Mouse (Mus musculus) limb, embryonic 14.5 days (tissue): ENCODE results near the gene Kcnk1. TPM values are rescaled to one million over a fixed set of nuclear protein-coding genes. Genes with fewer than 3 reads are reported as not detected.

Source experiments
- ATAC-seq: fragments of 200-750 bp; cut with Nextera tagmentation; 2 replicates; pipeline ENCODE4 v1.8.0; 2017; ENCODE audit warnings: low read depth, moderate number of reproducible peaks, moderate TSS enrichment; ENCODE audit not compliant: low FRiP score
- DNase-seq: peaks from one replicate; pipeline ENCODE4 v3.0.0-alpha.2; 2015; ENCODE audit warnings: low spot score
- H3K27ac ChIP-seq: fragments of 300-500 bp; sonication (generic); replicated peaks from 2 replicates; pipeline ENCODE4 v1.5.1; 2014; ENCODE audit warnings: low read depth, mild to moderate bottlenecking, low read length, moderate library complexity, mixed read lengths
- H3K27me3 ChIP-seq: fragments of 300-500 bp; sonication (generic); 2 replicates; pipeline ENCODE4 v1.6.1; 2014; ENCODE audit warnings: low read length, mixed read lengths; ENCODE audit not compliant: control insufficient read depth, insufficient read depth
- H3K36me3 ChIP-seq: fragments of 300-500 bp; sonication (generic); 2 replicates; pipeline ENCODE4 v1.6.1; 2014; ENCODE audit warnings: mild to moderate bottlenecking, low read length, moderate library complexity, mixed read lengths; ENCODE audit not compliant: control insufficient read depth, insufficient read depth
- H3K4me1 ChIP-seq: fragments of 300-500 bp; sonication (generic); 2 replicates; pipeline ENCODE4 v1.6.1; 2014; ENCODE audit warnings: antibody characterized with exemption, low read length, mixed read lengths; ENCODE audit not compliant: control insufficient read depth, insufficient read depth
- H3K4me2 ChIP-seq: fragments of 300-500 bp; sonication (generic); replicated peaks from 2 replicates; pipeline ENCODE4 v1.6.1; 2014; ENCODE audit warnings: low read depth, mild to moderate bottlenecking, low read length, moderate library complexity; ENCODE audit not compliant: severe bottlenecking
- H3K4me3 ChIP-seq: fragments of 300-500 bp; sonication (generic); replicated peaks from 2 replicates; pipeline ENCODE4 v1.5.1; 2014; ENCODE audit warnings: low read length
- H3K9ac ChIP-seq: fragments of 300-500 bp; sonication (generic); 2 replicates; pipeline ENCODE4 v1.6.1; 2014; ENCODE audit warnings: mild to moderate bottlenecking, low read depth, low read length, moderate library complexity; ENCODE audit not compliant: severe bottlenecking
- H3K9me3 ChIP-seq: fragments of 300-500 bp; sonication (generic); 2 replicates; pipeline ENCODE4 v1.6.1; 2016; ENCODE audit warnings: low read length; ENCODE audit not compliant: control insufficient read depth
- POLR2A ChIP-seq: fragments of 200-500 bp; IDR thresholded peaks from 2 replicates; pipeline ENCODE4 v1.8.0; 2012; ENCODE audit warnings: inconsistent platforms, mild to moderate bottlenecking, moderate library complexity, borderline replicate concordance; ENCODE audit not compliant: insufficient read depth, insufficient read length; ENCODE audit errors: extremely low read depth
- WGBS: fragments of 180-500 bp; shearing (Covaris S2); extraction: QIAGEN DNeasy Blood & Tissue Kit; methylation state at CpG from one replicate; pipeline ENCODE4 v1.1.7; 2014; 5-methylcytosine and 5-hydroxymethylcytosine counted together
- polyA plus RNA-seq, 2 experiments: library from polyadenylated mRNA; depleted of rRNA in 1 of 2; stranded (reverse) in 1 of 2; unstranded in 1 of 2; fragments of >200 nt; fragmentation: Nextera tagmentation in 1 of 2; extraction: Ambion mirVana in 1 of 2; gene quantifications; 2 replicates each; pipeline versions ENCODE4 v1.2.1 to v1.2.3; 2012 to 2014

Gene Kcnk1
- polyA plus RNA-seq, 2 experiments, result 16.1 to 27.3 TPM

- ATAC-seq (no peak), DNase-seq (no peak)
- peaks cover 11% of the 10 kb centered on the region; the same call in 1 of the 2 replicates for H3K4me1 ChIP-seq
- H3K27ac ChIP-seq, result no peak overlapping the region
- H3K9ac ChIP-seq, result peak overlapping the region; percentile 62
- H3K4me3 ChIP-seq, result peak overlapping the region; percentile 56
- H3K9me3 ChIP-seq, result no peaks in the 10 kb centered on the region
- WGBS, result 21% methylated on average over 13 of the region's 14 CpGs
- TF ChIP-seq POLR2A, result no peak
- H3K4me2 ChIP-seq, result peak overlapping the region; percentile 84
- no peaks in the 10 kb centered on the region for H3K27me3 ChIP-seq
- no peaks in the 10 kb centered on the region for H3K36me3 ChIP-seq
Measured at GRCm38 (mm10) chr8:125996031-125996839, 1.3 kb downstream of the Kcnk1 start.

DNA sequence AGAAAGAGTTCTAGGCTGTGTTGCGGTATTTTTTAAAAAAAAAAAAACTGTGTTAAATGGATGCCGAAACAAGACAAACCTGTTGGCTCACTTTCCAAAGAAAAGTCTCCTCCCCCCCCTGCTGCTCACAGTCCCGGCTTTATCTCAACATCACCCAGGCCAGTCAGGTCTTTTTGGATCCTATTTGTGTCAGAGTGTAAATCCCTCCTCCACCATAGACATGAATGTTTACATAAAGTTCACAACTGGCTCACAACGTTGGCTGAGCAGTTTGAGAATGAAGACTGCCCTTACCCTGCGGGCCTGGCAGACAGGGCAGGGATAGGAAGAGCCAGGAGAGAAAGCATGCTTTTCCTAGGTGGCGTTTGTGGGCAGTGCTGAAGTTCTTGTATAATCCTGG, 2.0 kb downstream of the Kcnk1 start:
- WGBS, result 37% methylated on average over 6 of the region's 6 CpGs
- Histone ChIP-seq H3K9ac (no peak overlapping the region), H3K27ac (no peak overlapping the region), H3K4me2 (peak overlapping the region; percentile 84), H3K4me1 (peaks cover 11% of the 10 kb centered on the region; the same call in 1 of the 2 replicates), H3K36me3 (no peaks in the 10 kb centered on the region), H3K9me3 (no peaks in the 10 kb centered on the region), H3K27me3 (no peaks in the 10 kb centered on the region), H3K4me3 (peak overlapping the region; percentile 56)
- ATAC-seq (no peak), DNase-seq (peak; percentile 10)
- no peak for TF ChIP-seq POLR2A

- TF ChIP-seq POLR2A, result no peak
- WGBS, result 76% methylated on average over 5 of the region's 5 CpGs
Measured at GRCm38 (mm10) chr8:125997550-125997949, 2.6 kb downstream of the Kcnk1 start.

DNA sequence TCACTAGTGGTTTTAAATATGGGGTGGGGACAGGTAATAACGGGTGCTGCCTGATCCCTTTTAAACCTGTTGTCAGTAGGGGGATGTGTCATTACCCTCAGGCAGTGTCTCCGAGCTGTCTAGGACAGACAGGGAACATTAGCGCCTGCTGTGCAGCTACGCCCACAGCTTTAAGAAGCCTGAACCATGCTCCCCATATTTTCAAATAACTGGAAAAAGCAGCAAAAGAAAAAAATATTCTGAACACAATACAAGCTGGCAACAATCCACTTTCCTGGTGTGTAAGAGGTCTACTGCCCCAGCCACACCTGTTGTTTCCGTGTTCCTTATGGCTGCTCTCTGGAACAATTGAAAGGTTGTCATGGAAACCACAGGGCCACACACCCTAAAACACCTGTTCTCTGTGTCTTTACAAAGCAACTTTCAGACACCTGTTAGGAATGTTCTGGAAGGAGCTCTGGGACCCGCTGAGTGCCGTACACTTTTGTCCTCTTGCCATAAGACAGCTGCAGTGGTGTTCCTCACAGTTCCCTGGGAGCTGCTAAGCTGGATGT, 4.9 kb downstream of the Kcnk1 start:
- H3K27ac ChIP-seq, result no peak overlapping the region
- peaks cover 11% of the 10 kb centered on the region; the same call in 1 of the 2 replicates for H3K4me1 ChIP-seq
- no peaks in the 10 kb centered on the region for H3K36me3 ChIP-seq
- H3K9ac ChIP-seq, result no peak overlapping the region
- ATAC-seq, result no peak
- no peak overlapping the region for H3K4me2 ChIP-seq
- no peak overlapping the region for H3K4me3 ChIP-seq
- TF ChIP-seq POLR2A, result no peak
- DNase-seq, result peak; percentile 12
- H3K9me3 ChIP-seq, result no peaks in the 10 kb centered on the region
- H3K27me3 ChIP-seq, result no peaks in the 10 kb centered on the region
- WGBS, result 55% methylated on average over 7 of the region's 7 CpGs

More at GRCm38 (mm10) chr8:125997550-125997949, 2.6 kb downstream of the Kcnk1 start:
- no peak overlapping the region for H3K9ac ChIP-seq
- ATAC-seq, result no peak
- H3K27ac ChIP-seq, result no peak overlapping the region
- H3K4me2 ChIP-seq, result peak overlapping the region; percentile 84
- DNase-seq, result no peak
- no peaks in the 10 kb centered on the region for H3K9me3 ChIP-seq
- no peaks in the 10 kb centered on the region for H3K27me3 ChIP-seq
- H3K4me3 ChIP-seq, result peak overlapping the region; percentile 56
- H3K4me1 ChIP-seq, result peaks cover 11% of the 10 kb centered on the region; the same call in 1 of the 2 replicates
- no peaks in the 10 kb centered on the region for H3K36me3 ChIP-seq

DNA sequence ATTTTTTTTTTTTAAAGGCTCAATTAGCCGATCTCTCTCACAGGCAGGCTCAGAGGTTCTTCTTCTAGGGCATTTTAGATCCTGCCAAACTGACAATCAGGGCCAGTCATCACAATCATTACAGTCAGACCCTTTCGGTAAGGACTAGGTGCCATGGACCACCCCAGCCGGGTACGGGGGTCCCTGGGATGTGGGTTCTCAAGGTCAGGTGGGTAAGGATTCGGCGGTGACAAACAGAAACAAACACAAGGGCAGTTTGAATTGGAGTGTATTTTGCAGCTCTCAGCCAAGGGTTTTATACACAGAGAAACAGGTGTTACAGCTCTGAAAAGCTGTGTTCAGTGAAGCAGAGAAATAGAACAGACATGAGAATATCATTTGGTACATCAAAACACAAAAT, 8.6 kb downstream of the Kcnk1 start:
- Histone ChIP-seq H3K36me3 (no peaks in the 10 kb centered on the region), H3K4me3 (no peak overlapping the region), H3K27ac (no peak overlapping the region), H3K9ac (no peak overlapping the region), H3K4me1 (no peaks in the 10 kb centered on the region), H3K27me3 (no peaks in the 10 kb centered on the region), H3K9me3 (no peaks in the 10 kb centered on the region), H3K4me2 (no peak overlapping the region)
- DNase-seq, result no peak
- TF ChIP-seq POLR2A, result no peak
- 86% methylated on average over 6 of the region's 6 CpGs for WGBS
- ATAC-seq, result no peak
